Mouse (Mus musculus): ENCODE data around the gene Cnot3.

DNA sequence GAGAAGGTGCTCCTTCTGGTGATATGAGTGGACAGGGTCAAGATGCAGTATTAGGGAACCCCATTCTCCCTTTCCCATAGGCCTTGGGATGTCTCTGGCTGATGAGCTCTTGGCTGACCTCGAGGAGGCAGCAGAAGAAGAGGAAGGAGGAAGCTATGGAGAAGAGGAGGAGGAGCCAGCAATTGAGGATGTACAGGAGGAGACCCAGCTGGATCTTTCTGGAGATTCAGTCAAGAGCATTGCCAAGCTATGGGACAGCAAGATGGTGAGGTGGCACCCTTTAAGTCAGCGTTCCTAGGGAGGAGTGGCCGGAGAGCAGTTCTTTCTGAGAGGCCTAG, 14.6 kb upstream of the Cnot3 start:
- TF ChIP-seq CTCF (IDR thresholded peaks at IDR 0.05; ENCODE audit: extremely low read depth, insufficient read length, insufficient replicate concordance, low read depth, low read length) (no peak), POLR2A (IDR thresholded peaks at IDR 0.05; ENCODE audit: low read depth, low read length) (no peak)

Measured in small intestine, adult 2 months (tissue).